Mouse (Mus musculus): ENCODE data around the gene Vmn1r4.

Gene Vmn1r4

DNA sequence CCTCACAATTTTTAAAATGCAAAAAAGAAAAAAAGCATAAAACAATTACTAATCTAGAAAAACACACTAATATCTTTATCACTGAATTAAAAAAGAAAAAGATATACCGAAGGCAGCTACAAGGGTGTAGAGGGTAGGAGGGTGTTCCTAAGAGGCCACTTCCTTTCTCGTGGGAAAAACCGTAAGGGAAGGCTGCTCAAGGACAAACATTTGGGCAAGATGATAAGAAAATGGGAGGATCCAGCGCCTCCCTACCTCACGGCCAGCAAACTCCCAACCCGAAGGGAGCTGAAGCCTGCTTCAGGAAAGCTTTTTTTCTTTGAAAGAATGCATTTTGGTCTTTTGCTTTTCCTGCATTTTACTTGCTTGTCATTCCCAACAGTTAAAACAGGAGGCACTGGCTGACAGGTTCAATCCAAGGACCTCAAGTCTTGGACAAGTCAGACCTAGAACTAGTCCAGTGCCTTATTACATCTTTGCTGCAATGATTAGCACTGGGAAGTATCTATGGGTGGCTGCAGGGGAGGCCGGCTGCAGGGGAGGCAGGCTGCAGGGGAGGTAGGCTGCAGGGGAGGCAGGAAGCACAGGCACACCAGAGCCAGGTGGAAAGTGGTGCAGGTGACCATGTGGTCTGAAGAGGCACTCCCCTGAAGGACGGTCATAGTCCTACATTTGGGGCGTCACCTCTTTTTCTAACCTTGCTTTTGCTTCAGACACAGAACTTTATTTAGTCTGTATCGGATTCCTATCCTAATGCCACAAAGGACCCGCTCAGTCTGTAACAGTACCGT, 6.0 kb upstream of the Vmn1r4 start:
- DNase-seq (ENCODE audit: low spot score) = peak; percentile 47

GRCm38 (mm10) chr6:56919330-56920044, 4.3 kb upstream of the Vmn1r4 start:
- DNase-seq (ENCODE audit: low spot score) = no peak

DNA sequence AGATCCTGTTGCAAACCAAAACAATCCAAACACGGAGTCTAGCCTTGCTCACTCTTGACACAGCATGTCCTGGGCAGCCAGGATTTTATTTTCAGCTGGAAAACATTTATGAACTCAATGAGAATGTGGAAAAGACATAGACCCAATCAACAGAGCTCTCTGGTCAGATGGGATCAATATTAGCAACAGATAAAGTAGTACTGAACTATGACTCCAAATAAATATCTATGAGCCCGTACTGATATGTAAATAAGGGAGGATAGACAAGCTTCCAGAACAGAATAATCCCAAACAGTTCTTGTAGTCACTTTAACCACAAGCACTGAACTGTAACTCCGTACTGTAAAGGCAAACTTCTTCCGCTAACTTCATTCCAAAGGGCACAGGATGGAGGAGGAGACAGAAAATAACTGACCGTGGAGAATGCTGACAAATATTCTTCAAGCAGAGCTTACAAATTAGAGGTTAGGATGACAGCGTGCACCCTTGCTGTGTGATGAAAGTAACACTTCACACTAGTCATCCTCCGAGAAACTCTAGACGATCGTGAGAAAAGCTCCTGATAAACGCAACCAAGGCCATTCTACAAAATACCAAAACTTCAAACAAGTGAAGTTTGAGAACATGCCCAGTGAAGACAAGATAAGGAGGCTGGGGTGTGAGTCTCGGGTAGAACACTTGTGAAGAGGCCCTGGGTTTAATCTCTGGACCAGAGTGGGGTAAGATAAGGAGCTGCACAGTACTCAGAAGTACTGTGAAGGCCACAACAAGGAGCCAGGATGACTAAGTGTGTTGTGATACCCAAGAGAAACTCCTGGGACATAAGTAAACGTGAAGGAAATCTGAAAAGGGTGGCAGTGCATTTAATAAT, 3.4 kb upstream of the Vmn1r4 start:
- DNase-seq (ENCODE audit: low spot score) = no peak

DNA sequence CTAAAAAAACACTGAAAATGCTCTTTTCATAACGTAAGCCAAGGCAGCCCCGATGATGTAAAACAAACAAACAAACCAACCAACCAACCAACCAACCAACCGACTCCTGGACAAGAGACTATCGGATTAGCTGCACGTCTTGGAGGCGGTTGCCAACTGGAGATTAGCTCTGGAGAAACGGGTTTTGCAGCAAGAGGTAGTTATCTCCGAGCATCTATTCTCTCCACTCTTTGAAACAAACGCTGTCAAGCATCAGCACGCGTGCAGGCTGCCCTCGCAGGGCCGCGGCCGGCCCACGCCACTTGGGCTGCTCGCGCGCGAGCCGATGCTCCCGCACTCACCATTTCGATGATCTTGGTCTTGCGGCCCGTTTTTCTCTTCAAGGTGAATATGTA, 487 bp upstream of the Vmn1r4 start:
- DNase-seq (ENCODE audit: low spot score) = no peak

DNA sequence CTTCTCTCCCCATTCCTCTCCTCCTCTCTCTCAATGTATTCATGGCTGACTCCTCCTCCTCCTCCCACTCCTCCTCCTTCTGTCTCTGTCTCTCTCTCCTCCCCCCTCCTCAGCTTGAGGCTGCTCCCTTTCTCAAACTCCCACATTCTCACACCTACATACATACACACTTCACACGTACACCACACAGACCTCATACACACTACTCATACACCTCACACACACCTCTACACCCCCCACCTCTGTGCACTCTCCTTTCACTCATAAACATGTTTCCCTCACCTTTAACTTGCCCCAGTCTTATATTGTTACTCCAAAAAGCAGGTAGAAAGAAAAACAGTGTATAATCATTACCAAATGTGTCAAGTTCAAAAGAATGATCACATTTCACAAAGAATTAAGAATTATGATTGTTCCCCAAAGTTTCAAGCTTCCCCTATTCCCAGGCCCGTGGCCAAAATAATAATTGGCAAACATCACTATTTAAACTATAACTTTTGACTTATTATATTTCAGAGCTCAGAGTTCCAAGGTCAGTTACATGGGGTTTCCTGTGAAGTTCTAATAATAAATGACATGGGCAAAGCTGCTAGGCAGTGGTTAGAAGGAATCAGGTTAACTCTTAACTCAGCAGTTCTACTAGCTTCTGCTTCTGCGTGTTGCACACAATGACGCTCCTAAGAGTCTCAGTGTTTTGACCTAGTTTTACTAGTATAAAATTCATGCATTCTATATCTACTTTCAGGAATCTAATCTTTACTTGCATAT, 8.0 kb downstream of the Vmn1r4 start:
- DNase-seq (ENCODE audit: low spot score) = no peak

DNA sequence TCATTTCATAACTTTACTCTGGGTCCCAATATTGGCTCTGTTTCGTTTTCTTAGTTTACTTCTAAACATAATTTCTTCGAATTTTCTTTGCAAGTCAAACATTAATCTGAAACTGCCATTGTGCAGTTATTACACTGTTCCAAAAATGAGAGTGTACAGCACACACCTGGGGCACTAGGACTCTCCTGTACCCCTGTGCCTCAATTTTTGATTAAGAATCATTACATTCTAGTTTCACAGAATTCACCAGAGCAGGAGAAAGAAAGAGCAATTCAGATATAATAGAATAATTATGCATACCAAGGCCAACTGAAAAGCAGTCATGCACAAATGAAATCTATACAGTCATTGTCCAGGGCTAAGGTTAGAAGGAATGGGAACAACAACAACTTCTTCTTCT, 8.6 kb downstream of the Vmn1r4 start:
- no peak for DNase-seq (ENCODE audit: low spot score)

DNA sequence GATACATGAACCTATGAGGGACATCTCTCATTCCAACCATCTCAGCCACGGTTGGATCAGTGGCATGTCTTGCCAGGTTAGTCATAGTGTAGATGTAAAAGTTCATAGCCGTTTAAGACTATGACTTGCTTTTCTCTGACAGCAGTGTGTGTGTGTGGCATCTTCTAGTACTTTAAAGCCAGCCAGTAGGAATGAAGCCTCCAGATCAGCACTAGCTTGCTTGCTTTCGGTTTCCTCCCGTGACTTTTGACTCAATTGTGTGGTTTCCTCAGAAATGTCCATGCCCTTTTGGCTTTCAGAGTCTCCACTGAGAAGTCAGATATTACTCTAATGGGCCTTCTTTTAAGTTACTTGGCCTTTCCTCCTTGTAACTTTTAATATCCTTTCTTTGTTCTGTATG, 10.6 kb downstream of the Vmn1r4 start:
- DNase-seq (ENCODE audit: low spot score) = no peak

- DNase-seq (ENCODE audit: low spot score) = no peak
Measured at GRCm38 (mm10) chr6:56956436-56956835, 32.6 kb downstream of the Vmn1r4 start.

DNA sequence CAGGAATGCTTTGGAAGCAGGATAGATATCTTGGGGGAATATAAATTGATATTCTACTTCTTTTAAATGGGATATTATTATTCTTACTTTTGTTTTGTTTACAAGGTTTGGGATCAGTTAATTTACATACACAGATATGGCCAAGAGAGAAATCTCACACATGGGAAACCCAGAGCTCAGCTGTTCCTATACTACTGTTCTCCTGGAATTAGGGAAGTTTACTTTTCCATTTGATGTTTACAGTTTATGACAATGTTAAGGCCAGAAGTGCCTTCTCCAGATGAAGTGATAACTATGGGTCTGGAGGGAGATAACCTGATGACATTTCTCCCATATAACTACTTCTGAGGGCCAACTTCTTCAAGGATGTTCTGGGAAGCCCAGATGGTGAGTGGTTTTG, 46.2 kb downstream of the Vmn1r4 start, which contains the start of gene Vmn1r5:
Gene Vmn1r5 (plus strand): TSS at position 301 of the 400 bp plus-strand sequence.
- DNase-seq (ENCODE audit: low spot score) = no peak

DNA sequence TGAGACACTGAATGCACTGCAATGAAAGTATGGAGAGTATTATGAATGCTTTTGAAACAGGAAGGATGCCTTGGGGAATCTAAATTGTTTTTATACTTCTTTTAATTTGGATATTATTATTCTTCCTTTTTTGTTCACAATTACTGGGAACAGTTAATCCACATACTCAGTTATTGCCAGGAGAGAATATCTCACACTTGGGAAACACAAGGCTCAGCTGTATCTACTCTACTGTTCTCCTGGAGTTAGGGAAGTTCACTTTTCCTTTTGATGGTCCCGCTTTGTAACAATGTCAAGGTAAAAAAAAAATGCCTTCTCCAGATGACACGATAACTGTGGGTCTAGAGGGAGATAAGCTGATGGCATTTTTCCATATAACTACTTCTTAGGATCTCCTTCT, 73.1 kb downstream of the Vmn1r4 start, which contains the start of gene Vmn1r6:
Gene Vmn1r6 (plus strand): TSS at position 301 of the 400 bp plus-strand sequence.
- DNase-seq (ENCODE audit: low spot score) = no peak
